Mouse (Mus musculus): ENCODE measurements around the gene Oscp1. TPM values are rescaled to one million over a fixed set of nuclear protein-coding genes. Genes with fewer than 3 reads are reported as not detected.

The Oscp1 gene
- total RNA-seq, 2 experiments from 2014 or later: 2.3 to 3.7 TPM

GRCm38 (mm10) chr4:126118651-126119050 lies 60.3 kb downstream of the Oscp1 start:
- no peak for TF ChIP-seq CTCF (IDR thresholded peaks at IDR 0.05)
- no peak overlapping the region for H3K4me3 ChIP-seq
- DNase-seq: no peak
- peak overlapping the region; percentile 97 for H3K27ac ChIP-seq
- intact Hi-C loops (cut with DNase I): no loop called here

DNA sequence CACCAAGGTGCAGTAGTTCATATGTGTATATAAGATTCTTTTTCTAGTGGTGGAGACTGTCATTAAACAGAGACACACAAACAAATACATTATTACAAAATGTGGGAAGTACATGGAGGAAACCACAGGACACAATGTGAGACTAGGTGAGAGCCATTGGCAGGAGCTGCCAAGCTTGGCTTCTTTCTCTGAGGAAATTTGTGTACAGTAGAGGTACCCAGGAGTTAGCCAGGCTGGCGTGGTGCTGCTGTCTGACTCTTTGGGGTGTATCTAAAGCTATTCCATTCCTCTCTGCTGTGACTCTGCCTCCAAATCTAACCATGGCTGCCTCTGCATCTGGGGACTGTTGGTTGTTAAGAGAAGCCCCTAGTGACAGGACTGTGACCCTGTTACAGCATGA lies 60.7 kb downstream of the Oscp1 start:
- TF ChIP-seq CTCF (IDR thresholded peaks at IDR 0.05): no peak
- intact Hi-C loops (cut with DNase I): no loop called here

DNA sequence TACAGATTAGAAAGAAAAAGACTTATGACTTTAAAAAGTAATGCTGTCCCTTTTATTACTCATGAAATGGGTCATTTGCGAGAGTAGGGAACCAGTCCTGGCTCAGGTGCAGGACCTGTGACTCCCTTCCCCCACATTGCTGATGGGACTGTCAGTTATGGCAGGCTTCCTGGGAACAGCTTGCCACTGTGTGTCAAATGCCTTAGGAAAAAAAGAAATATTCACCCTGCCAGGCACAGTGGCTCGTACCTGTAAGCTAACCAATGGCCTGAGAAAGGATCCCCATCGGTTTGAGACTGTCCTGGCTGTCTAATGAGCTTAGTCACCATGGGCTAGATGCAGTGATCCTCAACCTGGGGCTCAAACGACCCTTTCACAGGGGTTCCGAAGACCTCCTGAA lies 61.7 kb downstream of the Oscp1 start:
- DNase-seq: peak; percentile 62
- Histone ChIP-seq H3K4me3 (no peak overlapping the region), H3K27ac (peak overlapping the region; percentile 73)
- intact Hi-C loops (cut with DNase I): no loop called here
- no peak for TF ChIP-seq CTCF (IDR thresholded peaks at IDR 0.05)

More for the DNA sequence above, 60.7 kb downstream of the Oscp1 start:
- Histone ChIP-seq H3K4me3 (no peak overlapping the region), H3K27ac (peak overlapping the region; percentile 97)
- no peak for DNase-seq

- intact Hi-C loops (cut with DNase I): no loop called here
- no peak for TF ChIP-seq CTCF (IDR thresholded peaks at IDR 0.05)
- Histone ChIP-seq H3K4me3 (no peak overlapping the region), H3K27ac (peak overlapping the region; percentile 73)
- DNase-seq: no peak
Measured at GRCm38 (mm10) chr4:126120506-126120905, 62.1 kb downstream of the Oscp1 start.

DNA sequence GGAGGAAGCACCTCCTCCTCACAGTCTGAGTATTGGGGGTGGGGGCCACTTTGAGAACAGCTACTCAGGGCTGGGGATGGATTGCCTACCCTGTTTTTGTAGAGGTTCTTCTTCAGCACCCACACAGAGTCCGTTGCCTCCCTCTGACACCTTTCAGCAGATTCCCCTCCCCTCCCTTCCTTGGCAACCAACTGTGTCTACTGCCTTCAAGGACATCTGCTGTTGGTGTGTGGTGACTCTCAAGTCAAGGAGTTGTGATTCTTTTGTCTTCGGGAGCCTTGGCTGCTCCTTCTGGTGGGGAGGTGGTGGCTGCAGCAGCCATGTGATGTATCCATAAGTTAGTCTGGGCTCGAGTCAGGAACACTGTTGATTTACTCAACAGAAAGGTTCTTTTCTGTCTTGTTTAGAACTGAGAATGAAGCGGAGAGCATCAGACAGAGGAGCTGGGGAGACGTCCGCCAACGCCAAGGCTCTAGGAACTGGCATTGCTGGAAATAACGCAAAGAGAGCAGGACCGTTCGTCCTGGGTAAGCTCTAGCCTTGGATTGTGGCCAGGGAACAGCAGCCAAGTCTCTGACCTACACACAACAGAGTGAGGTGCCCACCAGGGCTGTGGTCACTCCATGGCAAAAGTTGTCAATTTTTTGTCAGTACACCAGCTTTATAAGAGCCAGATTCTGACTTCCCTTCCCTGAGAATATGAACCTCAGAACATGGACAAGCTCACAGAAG lies 65.1 kb downstream of the Oscp1 start:
- no peak for DNase-seq
- no peak for TF ChIP-seq CTCF (IDR thresholded peaks at IDR 0.05)
- H3K4me3 ChIP-seq: no peak overlapping the region
- no peak overlapping the region for H3K27ac ChIP-seq
- intact Hi-C loops (cut with DNase I): no loop called here

GRCm38 (mm10) chr4:126130502-126130901 lies 72.1 kb downstream of the Oscp1 start:
- no peak for DNase-seq
- H3K4me3 ChIP-seq: no peak overlapping the region
- peak overlapping the region; percentile 81 for H3K27ac ChIP-seq
- intact Hi-C loops (cut with DNase I): no loop called here
- TF ChIP-seq CTCF (IDR thresholded peaks at IDR 0.05): no peak

DNA sequence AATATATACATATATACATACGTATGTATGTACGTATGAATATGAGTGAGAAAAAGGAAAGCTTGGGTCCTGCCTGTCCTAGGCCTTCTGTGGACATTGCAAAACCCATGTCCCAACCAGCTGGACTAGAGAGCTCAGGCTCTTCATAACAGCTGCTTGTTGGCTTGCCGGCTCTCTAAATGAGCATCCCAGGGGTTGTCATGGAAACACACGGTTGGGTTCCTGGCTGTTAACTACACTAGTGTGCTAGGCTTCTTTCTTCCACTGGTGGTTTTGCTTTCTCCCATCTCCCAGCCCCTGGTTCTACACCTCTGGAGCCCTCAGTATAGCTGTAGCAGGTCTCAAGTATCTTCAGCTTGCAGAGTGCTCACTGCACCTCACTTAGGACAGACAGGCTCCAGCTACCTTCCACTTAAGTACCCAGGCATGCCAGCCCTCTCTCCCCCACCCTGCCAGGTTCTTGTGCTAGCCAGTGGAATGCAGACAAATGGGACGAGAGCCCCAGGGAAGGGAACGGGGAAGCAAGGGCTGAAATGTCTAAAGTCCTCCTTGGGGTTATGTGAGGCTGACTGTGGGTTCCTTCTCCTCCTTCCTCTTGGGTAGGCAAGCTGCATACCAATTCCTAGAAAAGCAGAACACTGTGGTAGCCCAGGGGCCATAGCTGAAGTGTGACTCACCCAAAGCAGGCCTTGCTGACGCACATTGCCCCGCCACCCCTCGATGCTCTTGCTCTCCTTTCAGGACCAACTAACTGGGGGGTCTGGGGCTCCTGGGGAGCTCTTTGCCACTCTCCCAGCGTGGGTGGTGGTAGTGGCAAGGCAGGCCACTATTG lies 73.1 kb downstream of the Oscp1 start:
- DNase-seq: peak; percentile 44
- Histone ChIP-seq H3K27ac (peak overlapping the region; percentile 81), H3K4me3 (no peak overlapping the region)
- TF ChIP-seq CTCF (IDR thresholded peaks at IDR 0.05): no peak
- intact Hi-C loops (cut with DNase I): no loop called here

- Histone ChIP-seq H3K27ac (peak overlapping the region; percentile 81), H3K4me3 (no peak overlapping the region)
- intact Hi-C loops (cut with DNase I): no loop called here
- DNase-seq: no peak
- no peak for TF ChIP-seq CTCF (IDR thresholded peaks at IDR 0.05)
Measured at GRCm38 (mm10) chr4:126132636-126133264, 74.4 kb downstream of the Oscp1 start.

DNA sequence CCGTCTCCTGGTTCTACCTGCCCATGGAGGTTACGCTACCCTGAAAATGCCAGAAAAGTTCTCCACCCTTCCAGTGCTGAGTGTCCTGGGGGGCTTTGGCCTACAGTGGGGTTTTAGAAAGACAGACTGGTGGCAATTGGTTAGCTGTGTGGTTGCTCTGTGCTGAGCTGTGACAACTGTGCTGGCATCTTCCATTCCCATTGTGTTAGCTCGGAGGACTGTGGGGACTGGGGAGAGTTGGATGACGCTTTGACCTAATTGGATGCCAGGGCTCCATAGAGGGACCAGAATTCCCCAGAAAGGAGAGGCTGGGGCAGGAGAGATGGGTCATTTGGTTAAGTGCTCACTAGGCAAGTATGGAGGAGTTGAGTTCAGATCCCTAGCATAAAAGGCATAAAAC lies 75.9 kb downstream of the Oscp1 start:
- intact Hi-C loops (cut with DNase I): no loop called here
- DNase-seq: no peak

GRCm38 (mm10) chr4:126134639-126135038 lies 76.3 kb downstream of the Oscp1 start:
- intact Hi-C loops (cut with DNase I): no loop called here
- no peak for TF ChIP-seq CTCF (IDR thresholded peaks at IDR 0.05)
- DNase-seq: no peak
- Histone ChIP-seq H3K27ac (no peak overlapping the region), H3K4me3 (no peak overlapping the region)

More for the DNA sequence above, 75.9 kb downstream of the Oscp1 start:
- Histone ChIP-seq H3K27ac (0 out of 2 replicates have a peak overlapping the region, but pooled peaks have one; percentile 8), H3K4me3 (no peak overlapping the region)
- no peak for TF ChIP-seq CTCF (IDR thresholded peaks at IDR 0.05)

- no peak overlapping the region for H3K27ac ChIP-seq
- H3K4me3 ChIP-seq: no peak overlapping the region
- intact Hi-C loops (cut with DNase I): no loop called here
- no peak for TF ChIP-seq CTCF (IDR thresholded peaks at IDR 0.05)
- DNase-seq: no peak
Measured at GRCm38 (mm10) chr4:126137773-126138172, 79.4 kb downstream of the Oscp1 start.

GRCm38 (mm10) chr4:126141021-126141420 lies 82.7 kb downstream of the Oscp1 start:
- DNase-seq: no peak
- H3K27ac ChIP-seq: peak overlapping the region; percentile 38
- intact Hi-C loops (cut with DNase I): no loop called here
- no peak overlapping the region for H3K4me3 ChIP-seq
- TF ChIP-seq CTCF (IDR thresholded peaks at IDR 0.05): no peak

Other genes with a start within 250 kb of the Oscp1 start
- gene Csf3r, start 34.0 kb upstream of the Oscp1 start, total RNA-seq (2021): under 1 TPM; 0.17 to 0.26 TPM
- gene Mrps15, start 11.6 kb upstream of the Oscp1 start, total RNA-seq (2021): 10 to 100 TPM; 72.3 to 86.8 TPM
- 1 to 10 TPM; 7.3 to 7.4 TPM for gene Lsm10, start 38.1 kb downstream of the Oscp1 start, total RNA-seq (2021)
- 100 to 1,000 TPM; 102 to 108 TPM for gene Stk40, start 45.4 kb downstream of the Oscp1 start, total RNA-seq (2021)
- 1 to 10 TPM; 2.9 to 4.4 TPM for gene Eva1b, start 89.2 kb downstream of the Oscp1 start, total RNA-seq (2021)
- gene Sh3d21, start 104.9 kb downstream of the Oscp1 start, total RNA-seq (2021): 1 to 10 TPM in 1 of 2 experiments, under 1 TPM in 1; 0.97 to 1.2 TPM
- 100 to 1,000 TPM; 102 to 108 TPM for gene Thrap3, start 144.2 kb downstream of the Oscp1 start, total RNA-seq (2021)
- 100 to 1,000 TPM; 177 to 199 TPM for gene Map7d1, start 197.8 kb downstream of the Oscp1 start, total RNA-seq (2021)
- gene Trappc3, start 203.8 kb downstream of the Oscp1 start, total RNA-seq (2021): 10 to 100 TPM; 18.6 to 24.3 TPM
- gene Col8a2, start 228.2 kb downstream of the Oscp1 start, total RNA-seq (2021): 1 to 10 TPM in 1 of 2 experiments, under 1 TPM in 1; 0.74 to 6.0 TPM